Mouse (Mus musculus) gastrocnemius, adult 18-20 months (tissue): ENCODE measurements around the gene Snx29. TPM values are rescaled to one million over a fixed set of nuclear protein-coding genes. Genes with fewer than 3 reads are reported as not detected.
"Not testable (repeated sequence)": the region's sequence is repeated elsewhere in the genome, so short reads cannot be mapped to it uniquely, and the experiment has no call there.

ENCODE experiments used
- DNase-seq: peaks from one replicate; pipeline ENCODE4 v3.0.0; 2021; ENCODE audit warnings: low spot score
- total RNA-seq, 2 experiments: library from RNA; stranded (reverse); gene quantifications; 2 replicates each; pipeline ENCODE4 v1.2.3; 2021

The Snx29 gene
- total RNA-seq, 2 experiments from 2014 or later: 10.1 to 10.4 TPM

GRCm38 (mm10) chr16:11479605-11480004 is 156.9 kb downstream of the Snx29 start:
- peak; percentile 30 for DNase-seq

GRCm38 (mm10) chr16:11482189-11482588 is 159.5 kb downstream of the Snx29 start:
- peak; percentile 44 for DNase-seq

DNA sequence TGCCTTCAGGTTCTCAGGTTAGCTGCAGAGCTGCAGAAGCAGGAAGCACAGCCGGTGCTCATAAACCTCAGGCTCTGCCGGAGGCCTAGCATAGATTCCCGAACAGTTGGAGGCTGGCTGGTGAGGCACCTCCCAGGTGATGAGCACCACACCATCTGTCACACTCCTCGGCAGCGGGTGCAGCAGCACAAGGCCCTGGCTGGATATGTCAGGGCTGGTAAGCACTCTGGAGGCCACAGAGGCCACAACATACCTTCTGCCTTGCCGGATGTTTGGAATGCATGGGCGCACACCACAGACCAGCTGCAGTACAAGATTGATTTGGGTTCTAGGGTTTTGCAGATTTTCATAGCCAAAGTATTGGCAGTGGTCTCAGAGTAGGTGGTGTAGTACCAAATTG is 172.2 kb downstream of the Snx29 start:
- no peak for DNase-seq

DNA sequence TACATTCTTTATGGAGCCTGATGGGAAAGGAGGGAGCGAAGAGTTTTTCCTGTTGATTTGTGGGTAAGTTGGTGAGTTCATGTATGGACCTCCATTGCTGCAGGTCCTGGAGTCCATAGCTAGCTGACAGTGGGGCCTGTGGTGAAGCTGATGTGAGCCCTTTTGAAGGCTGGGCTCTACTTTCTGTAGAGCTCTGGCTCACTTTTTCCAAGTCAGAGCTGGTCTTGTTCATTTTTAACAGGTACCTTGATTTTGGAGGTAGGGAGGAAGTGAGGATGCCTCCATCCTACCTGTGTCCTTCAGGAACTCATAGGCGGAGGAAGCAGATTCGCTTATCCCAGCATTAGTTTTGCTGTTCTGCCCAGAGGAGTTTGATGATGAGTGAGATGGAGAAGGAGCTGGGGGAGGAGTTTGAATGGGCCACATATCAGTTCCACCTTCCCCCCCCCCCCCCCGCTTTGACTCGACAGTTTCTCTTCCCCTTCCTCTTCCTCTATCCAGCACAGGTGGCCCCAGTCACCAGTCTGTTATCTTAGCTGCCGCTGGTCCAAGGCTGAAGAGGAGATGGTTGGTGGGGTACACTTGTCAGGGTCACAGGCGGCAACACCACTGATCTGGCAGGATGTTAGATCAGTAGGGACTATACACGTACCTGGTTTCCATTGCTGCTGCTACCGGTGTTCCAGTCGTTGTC is 173.4 kb downstream of the Snx29 start:
- DNase-seq: no peak

- no peak for DNase-seq
These were observed 174.0 kb downstream of the Snx29 start for GRCm38 (mm10) chr16:11496721-11497120.

GRCm38 (mm10) chr16:11500061-11500460 is 177.4 kb downstream of the Snx29 start:
- no peak for DNase-seq

- DNase-seq: no peak
These were observed 178.4 kb downstream of the Snx29 start for GRCm38 (mm10) chr16:11501138-11501537.

DNA sequence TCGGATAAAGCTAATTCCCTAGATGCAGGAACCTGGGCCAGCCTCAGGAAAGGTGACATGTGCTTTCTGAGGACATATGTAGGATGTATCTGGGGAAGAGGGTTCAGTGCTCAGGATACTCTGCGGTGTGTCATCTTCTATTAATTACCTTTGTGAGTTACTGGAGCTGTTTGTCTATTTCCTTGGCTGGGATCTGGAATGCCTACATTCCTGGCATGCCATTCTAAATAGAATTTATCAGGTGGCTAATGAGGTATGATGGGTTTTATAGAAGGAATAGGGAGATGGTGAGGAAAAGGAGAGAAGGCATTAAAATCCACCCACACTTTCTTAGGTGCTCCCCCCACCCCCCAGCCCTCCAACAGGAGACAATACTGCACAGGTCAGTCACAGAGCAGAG is 178.9 kb downstream of the Snx29 start:
- no peak for DNase-seq

DNA sequence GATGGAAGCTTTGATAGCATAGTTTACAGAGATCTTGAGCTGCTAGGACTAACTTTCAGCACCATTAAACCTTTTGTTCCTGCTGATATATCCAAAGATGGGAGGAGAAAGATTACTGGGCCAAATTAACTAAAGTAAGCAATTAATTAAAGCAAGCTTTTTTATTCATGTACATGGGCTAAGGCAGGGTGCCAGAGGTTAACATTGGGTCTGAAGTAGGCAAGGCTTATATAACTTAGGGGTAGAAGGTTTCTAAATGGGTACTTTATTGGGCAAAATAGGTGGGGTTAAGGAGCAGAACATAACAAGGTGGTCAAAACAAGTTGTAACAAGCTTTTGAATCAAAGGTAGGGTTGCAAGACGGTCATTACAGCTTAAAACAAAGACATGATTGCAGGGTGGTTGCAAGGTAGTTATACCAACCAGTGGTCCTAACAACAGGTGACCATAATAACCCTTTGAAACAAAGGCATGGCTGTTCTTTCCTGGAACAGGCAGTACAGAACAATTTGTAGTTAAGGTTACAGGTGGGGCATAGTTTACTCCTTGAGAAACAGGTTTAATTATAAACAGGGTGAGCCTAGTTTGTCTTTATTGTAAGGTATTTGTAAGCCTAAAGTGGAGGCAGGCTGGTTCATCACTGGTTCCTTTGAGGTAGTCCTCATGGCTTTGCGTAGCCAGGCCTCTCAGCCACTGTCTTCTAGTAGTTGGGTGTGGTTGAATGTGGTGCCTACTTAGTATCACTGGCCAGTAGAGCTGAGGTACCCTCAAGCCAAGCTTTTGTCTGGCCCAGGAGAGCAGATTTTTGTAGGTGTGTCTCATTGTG is 182.2 kb downstream of the Snx29 start:
- DNase-seq: no peak

DNA sequence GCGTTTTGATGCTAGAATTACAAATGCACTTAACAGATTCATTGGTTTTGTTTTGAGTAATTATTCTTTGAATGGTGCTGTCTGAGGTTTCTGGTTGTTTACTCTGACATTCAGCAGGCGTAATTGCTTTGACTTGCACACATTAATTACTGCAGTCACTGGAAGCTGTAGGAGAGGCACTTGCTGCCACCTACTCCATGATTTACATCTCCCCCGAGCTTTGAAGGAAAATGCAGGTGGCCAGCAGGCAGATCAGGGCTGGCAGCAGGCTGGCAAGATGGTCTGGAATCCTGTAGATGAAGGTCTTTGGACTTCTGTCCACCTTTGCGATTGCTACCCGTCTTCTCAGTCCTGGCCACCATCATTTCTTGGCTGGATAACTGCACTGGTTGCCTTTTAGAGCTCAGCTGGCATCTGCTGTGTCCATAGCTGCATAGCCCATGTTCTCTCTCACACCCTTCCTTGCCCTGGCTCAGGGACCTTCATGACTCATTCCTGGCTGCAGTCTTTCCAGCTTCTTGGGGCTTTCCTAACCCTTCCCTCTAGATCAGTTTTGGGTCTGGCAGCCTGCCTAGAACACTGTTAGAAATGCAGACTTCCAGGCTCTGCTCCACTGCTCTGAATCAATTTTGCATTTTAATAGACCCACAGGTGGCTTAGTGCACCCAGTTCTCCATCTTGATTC is 182.9 kb downstream of the Snx29 start:
- peak; percentile 86 for DNase-seq

DNA sequence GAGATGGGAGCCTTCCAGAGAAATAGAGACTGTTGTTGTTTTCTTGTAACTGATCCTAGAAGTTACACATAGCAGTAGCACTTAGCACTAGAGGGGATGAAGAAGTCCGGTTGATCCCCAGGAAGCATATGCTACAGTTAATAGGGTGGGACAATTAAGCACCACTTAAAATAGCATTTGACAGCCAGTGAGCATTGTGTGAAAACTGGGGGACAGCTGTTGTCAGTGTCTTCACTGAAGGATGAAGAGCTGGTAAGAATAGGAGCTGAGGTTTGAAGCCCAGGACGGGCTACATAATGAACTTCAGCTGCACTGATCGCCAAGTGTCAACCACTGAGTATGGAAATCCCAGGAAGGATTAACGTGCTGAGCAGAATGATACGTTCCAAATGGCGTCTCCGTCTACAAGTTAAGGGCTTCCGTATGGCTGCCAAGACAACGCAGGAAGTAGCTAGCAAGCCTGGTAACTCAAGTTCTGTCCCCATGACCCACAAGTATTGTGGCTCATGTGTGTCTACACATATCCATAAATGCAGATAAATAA is 184.6 kb downstream of the Snx29 start:
- DNase-seq: no peak

- no peak for DNase-seq
These were observed 185.6 kb downstream of the Snx29 start for GRCm38 (mm10) chr16:11508341-11508740.

DNA sequence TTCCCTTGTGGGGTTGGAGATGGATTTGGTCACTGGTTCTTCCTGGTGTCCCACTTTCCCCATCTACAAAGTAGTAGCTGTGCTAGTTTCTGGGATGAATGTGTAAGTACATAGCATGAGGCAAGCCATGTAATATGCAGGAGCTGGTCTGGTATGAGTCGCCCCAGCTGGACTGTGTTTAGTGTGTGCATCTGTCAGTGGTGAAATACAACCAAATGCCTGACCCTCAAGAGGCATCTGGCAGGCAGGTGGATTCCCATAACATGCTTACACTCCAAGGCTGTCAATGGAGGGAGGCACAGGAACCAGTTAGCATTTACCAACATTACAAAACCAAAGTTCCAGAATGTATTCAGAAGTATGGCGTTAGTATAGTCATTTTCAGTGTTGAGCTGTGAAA is 187.7 kb downstream of the Snx29 start:
- no peak for DNase-seq

- no peak for DNase-seq
These were observed 188.1 kb downstream of the Snx29 start for GRCm38 (mm10) chr16:11510854-11511253.

- DNase-seq: not testable (repeated sequence)
These were observed 189.0 kb downstream of the Snx29 start for GRCm38 (mm10) chr16:11511696-11512095.

GRCm38 (mm10) chr16:11516681-11517080 is 194.0 kb downstream of the Snx29 start:
- DNase-seq: no peak

DNA sequence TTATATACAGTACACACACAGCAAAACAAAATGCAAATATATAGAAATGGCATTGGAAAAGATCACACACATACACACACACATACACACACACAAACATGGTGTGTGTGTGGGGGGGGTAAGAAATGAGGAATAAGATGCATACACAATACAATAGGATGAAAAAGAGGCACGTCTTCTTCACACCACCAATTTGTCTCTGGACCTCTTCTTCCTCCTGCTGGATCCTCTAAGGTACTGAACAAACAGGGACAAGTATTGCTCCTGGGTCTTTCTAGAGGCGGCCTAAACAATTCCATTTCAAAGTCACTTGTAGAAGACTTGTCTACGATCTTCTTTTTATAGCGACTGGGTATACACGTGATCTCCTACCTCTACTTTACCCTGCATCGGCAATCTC is 194.7 kb downstream of the Snx29 start:
- no peak for DNase-seq

DNA sequence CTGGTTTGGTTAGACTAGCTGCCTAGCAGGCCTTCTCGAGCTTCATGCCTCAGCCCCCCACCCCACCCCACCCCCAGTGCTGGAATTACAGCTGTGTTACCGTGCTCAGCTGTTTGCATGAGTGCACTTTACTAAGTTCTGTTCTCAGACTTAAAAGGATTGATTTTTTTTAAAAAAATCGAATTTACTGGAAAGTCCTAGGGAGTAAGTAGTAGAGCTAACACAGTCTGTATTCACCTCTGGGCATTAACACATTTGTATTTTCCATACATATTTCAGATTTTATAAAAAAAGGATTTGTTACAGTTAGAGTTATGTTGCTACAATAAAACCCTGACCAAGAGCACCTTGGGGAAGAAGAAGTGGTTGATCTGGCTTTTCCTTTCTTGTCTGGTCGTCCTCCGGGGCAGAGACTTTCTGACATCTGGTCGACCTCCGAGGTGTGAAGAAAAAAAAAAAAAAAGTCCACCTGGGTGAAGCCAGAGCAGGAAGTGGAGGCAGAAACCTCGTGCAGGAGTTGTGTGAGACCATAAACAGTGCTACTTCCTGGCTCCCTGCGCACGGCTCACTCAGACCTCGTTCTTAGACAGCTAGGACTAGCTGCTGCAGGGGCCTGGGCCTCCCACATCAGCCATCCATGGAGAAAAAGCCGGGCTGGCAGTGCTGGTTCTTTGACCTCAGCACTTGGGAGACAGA is 196.2 kb downstream of the Snx29 start:
- no peak for DNase-seq

DNA sequence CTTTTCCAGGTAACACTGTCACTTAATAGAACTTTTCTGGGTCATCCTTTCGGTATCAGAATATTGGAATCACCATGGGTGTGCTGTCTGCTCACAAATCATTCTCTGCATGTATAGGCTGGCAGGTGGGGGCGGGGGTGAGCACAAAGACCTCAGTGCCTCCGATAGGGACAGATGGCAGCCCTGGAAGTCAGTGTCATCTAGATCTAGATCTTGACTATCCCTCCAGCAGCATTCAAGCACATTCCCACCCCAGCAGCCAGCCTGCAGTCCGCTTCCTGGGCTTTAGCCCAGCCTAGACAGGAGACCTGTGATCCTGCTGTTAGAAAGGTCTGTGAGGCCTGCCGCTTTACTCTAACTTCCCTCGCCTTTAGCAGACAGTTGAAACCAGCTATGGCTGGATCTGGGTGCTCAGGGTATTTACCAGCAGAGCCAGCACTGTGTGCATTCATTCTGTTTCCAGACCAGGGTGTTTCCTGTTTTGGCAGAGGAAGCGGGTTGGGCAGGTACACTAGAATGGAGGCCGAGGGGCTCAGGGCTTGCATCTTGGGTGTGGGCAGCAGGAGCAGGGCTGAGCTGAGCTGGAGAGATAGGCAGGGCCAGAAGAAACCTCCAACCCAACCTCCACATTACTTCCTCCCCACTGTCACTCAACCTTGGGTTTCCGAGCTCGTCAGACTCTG is 203.5 kb downstream of the Snx29 start:
- DNase-seq: no peak

GRCm38 (mm10) chr16:11526996-11527395 is 204.3 kb downstream of the Snx29 start:
- peak; percentile 71 for DNase-seq
